Mouse (Mus musculus) embryonic fibroblast, embryonic 13.5 days (primary cell): ENCODE measurements around the gene Zdhhc13. TPM values are rescaled to one million over a fixed set of nuclear protein-coding genes. Genes with fewer than 3 reads are reported as not detected.

Experiments
- H3K27ac ChIP-seq: 2 replicates; pipeline ENCODE4 v1.5.1; 2012; ENCODE audit warnings: low read length, control low read depth, inconsistent platforms; ENCODE audit not compliant: insufficient read depth
- H3K4me1 ChIP-seq: 2 replicates; pipeline ENCODE4 v1.6.1; 2011; ENCODE audit warnings: low read length; ENCODE audit not compliant: control insufficient read depth, insufficient read depth
- H3K4me3 ChIP-seq: 2 replicates; pipeline ENCODE4 v1.5.1; 2011; ENCODE audit warnings: mild to moderate bottlenecking, control low read depth, low read length; ENCODE audit not compliant: insufficient read depth
- CTCF ChIP-seq: IDR thresholded peaks from 2 replicates; pipeline ENCODE4 v1.5.1; 2011; ENCODE audit warnings: mild to moderate bottlenecking, control low read depth, low read length, moderate library complexity, borderline replicate concordance; ENCODE audit not compliant: insufficient read depth
- POLR2A ChIP-seq: IDR thresholded peaks from 2 replicates; pipeline ENCODE4 v1.6.1; 2011; ENCODE audit warnings: low read depth, mild to moderate bottlenecking, control low read depth, low read length, moderate library complexity
- polyA plus RNA-seq: library from polyadenylated mRNA; stranded (reverse); fragments of >200 nt; gene quantifications from 2 replicates; pipeline ENCODE4 v1.2.4, GENCODE M21; 2011; ENCODE audit warnings: low read depth; ENCODE audit not compliant: missing spikeins, insufficient read length

Zdhhc13 gene
- 28.1 and 28.6 TPM in 2 replicates for polyA plus RNA-seq

DNA sequence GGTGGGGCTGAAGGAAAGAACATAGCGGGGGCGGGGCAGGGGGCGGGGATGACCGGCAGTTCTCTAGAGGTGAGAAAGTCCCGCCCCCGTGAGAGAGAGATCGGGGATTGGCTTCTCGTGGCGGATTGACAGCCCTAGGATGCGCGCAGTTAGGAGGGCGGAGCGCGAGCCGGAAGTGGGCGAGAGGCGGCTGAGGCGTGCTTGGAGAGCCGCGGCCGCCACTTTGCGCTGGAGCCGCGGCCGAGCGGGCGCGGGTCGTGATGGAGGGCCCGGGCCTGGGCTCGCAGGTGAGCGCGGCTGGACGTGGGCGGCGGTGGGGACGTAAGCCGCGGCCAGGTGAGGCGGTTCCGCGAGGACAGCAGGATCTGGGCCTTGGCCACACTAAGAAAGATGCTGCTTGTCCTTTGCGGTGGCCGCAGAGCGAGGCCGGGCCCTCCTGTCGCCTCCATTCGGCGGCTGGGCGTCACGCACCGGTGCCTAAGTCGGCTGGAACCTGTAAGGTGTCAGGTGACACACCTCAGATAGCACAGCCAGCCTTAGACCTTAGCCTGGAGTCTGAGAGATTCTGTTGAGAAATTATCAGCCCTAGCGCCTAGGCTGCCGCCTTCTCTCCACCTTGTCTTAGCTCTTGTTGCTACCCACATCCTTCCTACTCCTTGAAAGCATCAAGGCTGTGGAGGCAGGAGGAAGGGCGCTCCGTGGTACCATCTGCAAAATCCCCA is at the start of gene Zdhhc13:
Gene Zdhhc13 (plus strand): TSS at position 153 of the 722 bp plus-strand sequence.
- Histone ChIP-seq H3K4me3 (peak within 1 kb of the TSS; percentile 95), H3K4me1 (no peaks in the 10 kb centered on the region), H3K27ac (no peak within 1 kb of the TSS)
- TF ChIP-seq POLR2A (peak; percentile 79), CTCF (no peak)

DNA sequence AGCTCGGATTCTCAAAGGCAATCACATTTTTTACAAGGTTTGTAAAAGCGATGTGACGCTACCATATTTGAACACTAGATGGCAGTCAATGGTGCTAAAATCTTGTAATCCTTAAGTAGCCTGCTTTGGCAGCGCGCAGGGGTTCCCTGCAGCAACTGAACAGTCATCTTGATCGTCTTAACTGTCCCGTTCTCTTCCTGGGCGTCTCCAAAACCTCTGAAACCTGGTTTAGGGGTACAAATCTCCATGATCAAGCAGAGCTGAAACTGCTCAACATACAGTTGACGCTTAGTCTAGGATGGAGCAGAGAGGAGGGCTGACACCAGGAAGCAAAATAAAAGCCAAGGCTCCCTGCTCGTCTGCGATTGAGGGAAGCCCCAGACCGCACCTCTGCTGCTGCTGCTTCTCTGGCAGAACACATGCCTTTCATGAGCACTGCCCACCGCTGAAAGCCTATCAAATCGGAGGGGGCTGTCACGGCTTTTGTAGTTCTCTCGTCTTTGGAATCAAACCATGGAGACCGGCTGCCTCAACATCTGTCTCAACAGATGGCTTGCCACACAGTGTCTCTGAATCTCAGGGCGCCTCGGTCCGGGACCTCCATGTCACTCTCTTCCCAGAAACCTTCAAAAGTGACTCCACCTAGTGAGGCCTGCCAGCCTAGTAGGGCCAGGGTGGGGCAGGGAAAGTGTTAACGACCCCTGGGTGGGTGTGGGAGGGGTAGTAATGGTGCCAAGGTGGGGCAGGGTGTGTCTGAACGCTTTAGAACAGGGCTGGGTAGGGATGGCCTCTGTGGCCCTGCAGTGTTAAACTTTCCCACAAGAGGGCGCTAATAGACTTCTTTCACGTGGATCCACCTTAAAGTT is 39.3 kb upstream of the Zdhhc13 start:
- no peak overlapping the region for H3K27ac ChIP-seq

DNA sequence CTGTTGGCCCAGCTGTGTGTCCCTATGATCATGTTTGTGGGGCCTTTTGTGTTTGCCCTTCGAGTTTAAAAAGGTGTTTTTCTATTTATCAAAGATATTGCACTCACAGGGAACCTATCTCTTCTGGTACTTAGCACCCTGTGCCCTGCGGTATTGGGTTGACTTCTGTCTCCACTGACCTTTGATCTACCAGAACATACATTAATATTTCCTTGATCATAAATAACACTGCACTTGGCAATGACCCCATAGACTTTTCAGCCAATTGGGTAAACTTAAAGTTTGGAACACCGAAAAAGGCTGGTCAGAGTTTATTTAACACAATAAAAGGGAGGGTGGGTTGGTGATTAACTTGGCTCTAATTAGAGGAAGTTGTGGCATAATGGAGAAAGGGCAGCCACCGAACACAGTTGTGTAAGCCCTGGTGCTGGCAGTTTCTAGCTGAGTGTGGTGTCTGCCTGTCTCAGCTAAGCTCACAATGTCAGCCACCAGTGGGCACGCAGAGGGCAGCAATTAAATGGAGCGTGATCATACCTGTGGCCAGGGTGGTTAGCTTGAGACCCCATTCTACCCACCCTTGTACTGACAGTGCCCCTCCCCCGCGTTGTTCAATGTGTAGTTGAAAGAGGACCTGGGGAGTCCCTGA is 38.5 kb upstream of the Zdhhc13 start:
- no peak for TF ChIP-seq CTCF
- TF ChIP-seq POLR2A = no peak
- Histone ChIP-seq H3K4me1 (no peaks in the 10 kb centered on the region), H3K27ac (no peak overlapping the region), H3K4me3 (no peak overlapping the region)

More for the DNA sequence above, 39.3 kb upstream of the Zdhhc13 start:
- no peak; the same call in 1 of the 2 replicates for TF ChIP-seq POLR2A
- peak; percentile 41; the same call in 1 of the 2 replicates for TF ChIP-seq CTCF
- Histone ChIP-seq H3K4me1 (no peaks in the 10 kb centered on the region), H3K4me3 (peak overlapping the region; percentile 62)

DNA sequence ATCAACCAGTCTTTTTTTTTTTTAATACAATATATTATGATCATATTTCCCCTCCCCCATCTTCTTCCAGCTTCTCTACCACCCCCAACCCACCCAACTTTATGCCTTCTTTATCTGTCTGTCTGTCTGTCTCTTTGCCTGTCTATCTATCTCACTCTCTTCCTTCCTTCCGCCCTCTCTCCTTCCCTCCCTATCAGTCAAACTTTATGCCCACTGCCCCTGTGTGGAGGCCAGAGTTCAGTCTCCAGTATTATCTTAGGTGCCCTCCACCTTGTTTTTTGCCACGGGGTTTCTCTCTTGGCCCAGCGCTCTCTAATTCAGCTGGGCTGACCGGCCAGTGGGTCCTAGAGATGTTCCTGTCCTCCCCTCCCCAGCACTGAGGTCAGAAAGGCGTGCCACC is 37.6 kb upstream of the Zdhhc13 start:
- no peak overlapping the region for H3K4me3 ChIP-seq
- TF ChIP-seq CTCF (no peak), POLR2A (no peak)
- no peaks in the 10 kb centered on the region for H3K4me1 ChIP-seq
- H3K27ac ChIP-seq = no peak overlapping the region

DNA sequence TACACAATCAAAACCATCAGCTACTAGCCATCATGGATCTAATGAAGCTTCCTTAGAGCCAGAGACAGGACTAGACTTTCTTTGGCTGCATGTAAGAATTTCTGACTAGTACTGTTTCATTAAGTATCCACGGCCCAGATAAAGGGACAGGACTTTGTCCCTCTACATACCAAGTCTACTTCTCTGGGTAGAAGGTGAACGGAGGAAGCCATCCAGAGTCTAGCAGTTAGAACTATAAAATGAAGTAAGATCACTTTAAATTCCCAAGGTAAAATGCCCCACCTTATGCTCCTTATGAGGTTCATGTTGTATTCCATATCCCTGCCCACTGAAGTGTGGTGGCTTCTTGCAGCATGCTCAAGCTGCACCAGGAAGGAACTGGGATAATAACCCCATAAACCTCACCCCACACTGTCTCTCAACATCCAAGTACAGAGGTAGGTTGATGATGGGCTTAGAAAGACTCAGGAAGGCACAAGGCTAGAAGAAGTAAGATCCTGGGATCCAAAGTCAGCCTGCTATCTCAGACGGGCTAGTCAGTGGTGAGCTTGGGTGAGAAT is 34.3 kb upstream of the Zdhhc13 start:
- no peak overlapping the region for H3K27ac ChIP-seq
- no peak for TF ChIP-seq POLR2A
- no peak for TF ChIP-seq CTCF
- no peaks in the 10 kb centered on the region for H3K4me1 ChIP-seq

DNA sequence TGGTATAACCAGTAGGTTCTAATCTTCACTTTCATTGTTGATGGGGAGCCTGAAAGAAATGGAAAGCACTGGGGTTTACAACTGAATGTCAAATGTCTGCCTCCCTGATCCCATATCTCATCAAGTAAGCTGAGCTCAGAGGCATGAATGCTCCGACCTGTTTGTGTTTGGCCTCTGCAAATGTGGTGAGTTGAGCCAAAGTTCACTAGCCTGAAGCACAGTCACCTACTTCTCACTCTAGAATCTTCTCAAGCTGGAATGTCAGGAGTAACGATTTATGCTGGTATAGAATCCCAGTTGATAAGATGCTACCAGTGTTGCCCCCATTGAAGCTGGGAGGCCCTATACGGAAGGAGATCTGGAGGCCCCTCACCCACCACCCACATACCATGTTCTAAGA is 33.0 kb upstream of the Zdhhc13 start:
- H3K4me1 ChIP-seq = no peaks in the 10 kb centered on the region
- H3K4me3 ChIP-seq = no peak overlapping the region
- TF ChIP-seq CTCF (no peak), POLR2A (no peak)
- no peak overlapping the region for H3K27ac ChIP-seq

More for the DNA sequence above, 34.3 kb upstream of the Zdhhc13 start:
- H3K4me3 ChIP-seq = no peak overlapping the region

DNA sequence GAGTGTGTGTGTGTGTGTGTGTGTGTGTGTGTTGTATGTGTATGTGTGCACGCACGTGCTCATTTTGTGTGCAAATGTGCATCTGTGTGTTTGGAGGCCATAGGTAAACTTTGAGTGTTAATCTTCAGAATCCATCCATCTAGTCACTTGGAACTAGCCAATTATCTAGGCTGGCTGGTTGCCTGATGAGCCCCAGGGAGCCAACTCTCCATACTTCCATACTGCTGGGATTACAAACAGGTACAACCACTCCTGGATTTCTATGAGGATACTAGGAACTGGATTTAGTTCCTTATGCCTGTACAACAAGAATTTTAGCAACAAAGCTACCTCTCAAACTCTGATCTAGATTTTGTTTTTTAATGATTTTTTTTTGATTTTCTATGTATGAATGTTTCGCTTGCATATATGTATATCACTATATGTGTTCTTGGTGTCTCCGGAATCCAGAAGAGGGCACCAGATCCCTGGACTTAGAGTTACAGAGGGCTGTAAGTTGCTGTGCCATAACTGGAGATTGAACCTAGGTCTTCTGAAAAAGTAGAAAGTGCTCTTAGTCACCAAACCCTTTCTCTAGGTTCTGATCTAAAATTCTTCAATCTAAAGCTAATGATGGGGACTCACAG is 32.4 kb upstream of the Zdhhc13 start:
- TF ChIP-seq POLR2A (no peak), CTCF (no peak)
- H3K27ac ChIP-seq = no peak overlapping the region
- H3K4me1 ChIP-seq = no peaks in the 10 kb centered on the region
- H3K4me3 ChIP-seq = no peak overlapping the region

DNA sequence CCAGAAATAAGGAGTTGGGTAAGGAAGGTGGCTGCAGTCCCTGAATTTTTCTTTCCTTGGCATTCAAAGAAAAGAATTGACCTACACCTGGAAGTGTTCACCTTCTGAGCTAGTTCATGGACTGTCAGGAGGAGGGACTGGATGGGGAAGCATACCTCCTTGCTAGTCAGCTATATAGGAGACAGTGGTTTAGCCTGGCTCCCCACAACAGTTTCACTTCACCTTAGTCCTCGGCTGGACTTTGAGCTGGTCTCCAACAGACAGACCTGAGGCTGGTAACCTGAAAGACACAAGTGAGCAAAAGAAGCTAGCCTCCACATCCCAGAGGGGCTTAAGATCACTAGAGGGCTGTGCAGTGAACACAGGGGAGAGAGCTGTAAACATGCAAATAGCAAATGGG is 30.7 kb upstream of the Zdhhc13 start:
- Histone ChIP-seq H3K4me1 (no peaks in the 10 kb centered on the region), H3K27ac (no peak overlapping the region), H3K4me3 (no peak overlapping the region)
- no peak for TF ChIP-seq CTCF
- no peak for TF ChIP-seq POLR2A

DNA sequence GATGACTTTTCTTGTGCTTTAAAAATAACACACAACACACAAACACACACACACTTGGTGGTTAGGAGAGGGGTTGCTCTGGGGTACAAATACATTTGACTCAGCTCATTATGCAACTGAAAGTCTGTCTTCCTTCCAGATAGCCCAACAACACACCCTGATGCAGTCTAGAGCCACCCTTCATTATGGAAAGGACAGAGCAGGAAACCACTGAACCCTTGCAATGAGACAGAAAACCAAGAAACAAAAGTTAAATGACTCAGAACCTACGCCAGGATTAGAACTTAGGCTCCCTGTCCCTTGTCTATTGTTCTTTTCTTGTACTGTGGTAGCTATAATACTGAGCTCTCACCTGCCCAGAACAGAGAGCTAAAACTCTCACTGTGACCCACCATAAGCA is 28.0 kb upstream of the Zdhhc13 start:
- no peaks in the 10 kb centered on the region for H3K4me1 ChIP-seq
- no peak overlapping the region for H3K27ac ChIP-seq
- TF ChIP-seq POLR2A (no peak), CTCF (no peak)
- no peak overlapping the region for H3K4me3 ChIP-seq
